Mouse (Mus musculus): Measurements from ENCODE around the gene Brd1.

DNA sequence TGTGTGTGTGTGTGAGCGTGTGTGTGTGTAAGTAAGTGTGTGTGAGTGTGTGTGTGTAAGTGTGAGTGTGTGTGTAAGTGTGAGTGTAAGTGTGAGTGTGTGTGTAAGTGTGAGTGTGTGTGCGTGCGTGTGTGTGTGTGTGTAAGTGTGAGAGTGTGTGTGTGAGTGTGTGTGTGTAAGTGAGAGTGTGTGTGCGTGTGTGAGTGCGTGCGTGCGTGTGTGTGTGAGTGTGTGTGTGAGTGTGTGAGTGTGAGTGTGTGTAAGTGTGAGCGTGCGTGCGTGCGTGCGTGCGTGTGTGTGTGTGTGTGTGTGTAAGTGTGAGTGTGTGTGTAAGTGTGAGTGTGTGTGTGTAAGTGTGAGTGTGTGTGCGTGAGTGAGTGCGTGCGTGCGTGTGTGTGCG lies 21.7 kb upstream of the Brd1 start:
- no peak for TF ChIP-seq CTCF (IDR thresholded peaks at IDR 0.05; ENCODE audit: low read depth, low read length)
- TF ChIP-seq POLR2A (IDR thresholded peaks at IDR 0.05; ENCODE audit: insufficient read depth, low read length) = no peak
